Mouse (Mus musculus) A20 (cell line): Measurements from ENCODE around the gene Scmh1.
"Not testable (repeated sequence)": the region's sequence is repeated elsewhere in the genome, so short reads cannot be mapped to it uniquely, and the experiment has no call there.

Experiments used
- DNase-seq: peaks from one replicate; pipeline ENCODE4 v3.0.0-alpha.2; 2011; ENCODE audit warnings: low read depth, low spot score

Gene Scmh1

GRCm38 (mm10) chr4:120405144-120405805 lies at the start of gene Scmh1:
Scmh1 (plus strand) TSS chr4:120405281.
- DNase-seq = peak; percentile 76

DNA sequence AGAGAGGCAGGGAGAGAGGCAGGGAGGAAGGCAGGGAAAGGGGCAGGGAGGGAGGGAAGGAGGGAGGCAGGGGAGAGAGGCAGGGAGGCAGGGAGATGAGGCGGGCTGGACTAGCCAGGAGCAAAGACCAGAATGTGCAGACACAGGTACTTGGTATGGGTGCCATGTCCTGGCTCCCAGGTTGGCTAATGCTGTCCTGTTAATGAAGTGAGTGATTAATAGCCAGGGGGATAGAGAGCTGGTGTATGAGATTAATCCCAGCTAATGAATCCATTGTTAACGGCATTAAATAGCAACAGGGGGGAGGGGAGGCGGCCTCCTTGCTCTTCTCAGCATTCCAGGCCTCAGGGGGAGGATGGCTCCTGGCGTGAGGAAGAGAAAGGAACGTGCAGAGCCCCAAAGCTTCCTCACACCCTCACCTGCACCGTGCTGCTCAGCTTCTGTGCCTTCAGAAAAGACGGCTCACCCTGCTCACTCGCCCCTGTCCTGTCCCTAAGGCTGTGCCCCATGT lies 45.0 kb upstream of the Scmh1 start:
- DNase-seq = no peak

DNA sequence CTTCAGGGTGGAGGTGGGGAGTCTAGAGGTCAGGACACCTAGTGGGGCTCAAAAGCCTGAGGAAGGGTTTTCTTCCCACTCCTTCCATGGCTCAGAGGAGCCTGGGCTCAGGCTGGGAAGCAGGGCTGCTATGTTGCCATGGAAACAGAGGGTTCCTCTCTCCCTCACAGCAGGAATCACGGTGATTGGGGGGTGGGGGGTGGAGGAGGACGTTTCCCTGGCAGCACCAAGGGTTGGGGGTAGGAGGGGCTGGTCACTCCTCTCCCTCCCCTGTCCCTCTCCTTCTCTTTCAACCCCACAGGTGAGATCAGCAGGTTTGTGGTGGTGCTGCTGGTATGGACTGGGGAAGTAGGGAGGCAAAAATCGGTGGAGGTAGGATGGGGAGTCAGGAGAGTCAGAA lies 40.4 kb upstream of the Scmh1 start:
- DNase-seq = no peak

GRCm38 (mm10) chr4:120365456-120365855 lies 39.6 kb upstream of the Scmh1 start:
- DNase-seq = no peak

DNA sequence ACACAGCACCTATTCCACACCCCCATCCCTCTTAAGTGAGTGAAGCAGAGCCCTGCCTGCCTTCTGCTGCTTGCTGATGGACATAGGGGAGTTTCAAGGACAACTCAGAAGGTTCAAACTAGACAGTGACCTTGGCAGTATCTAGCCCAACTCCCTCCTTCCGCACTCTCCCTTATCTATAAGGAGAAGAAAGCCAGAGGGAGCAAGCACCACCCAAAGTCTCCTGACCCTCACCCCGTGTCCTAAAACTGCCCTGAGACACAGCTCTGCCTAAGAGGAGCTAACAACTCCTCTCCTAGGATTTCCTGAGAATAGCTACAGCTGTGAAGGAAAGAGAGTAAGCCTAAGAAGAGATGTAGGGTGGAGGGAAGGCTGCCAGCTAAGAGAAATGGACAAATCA lies 37.0 kb upstream of the Scmh1 start:
- no peak for DNase-seq

DNA sequence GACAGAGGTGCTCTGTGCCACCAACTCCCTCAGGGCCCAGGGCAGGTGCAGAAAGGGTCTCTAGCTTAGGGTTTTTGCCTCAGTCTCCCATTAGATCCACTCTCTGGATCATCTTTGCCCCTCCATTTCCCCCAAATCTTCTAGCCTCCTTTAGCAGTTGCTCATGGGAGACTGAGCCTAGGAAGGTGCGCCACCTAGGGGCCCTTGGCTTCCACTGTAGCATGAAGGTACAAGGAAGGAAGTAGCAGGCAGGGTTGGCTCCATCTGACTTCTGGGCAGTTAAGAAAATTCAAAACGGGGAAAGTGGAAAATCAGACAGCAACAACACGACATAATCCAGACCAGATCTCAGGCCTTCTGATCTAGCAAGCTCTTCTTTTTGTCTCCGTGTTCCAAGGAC lies 36.4 kb upstream of the Scmh1 start:
- peak; percentile 65 for DNase-seq

DNA sequence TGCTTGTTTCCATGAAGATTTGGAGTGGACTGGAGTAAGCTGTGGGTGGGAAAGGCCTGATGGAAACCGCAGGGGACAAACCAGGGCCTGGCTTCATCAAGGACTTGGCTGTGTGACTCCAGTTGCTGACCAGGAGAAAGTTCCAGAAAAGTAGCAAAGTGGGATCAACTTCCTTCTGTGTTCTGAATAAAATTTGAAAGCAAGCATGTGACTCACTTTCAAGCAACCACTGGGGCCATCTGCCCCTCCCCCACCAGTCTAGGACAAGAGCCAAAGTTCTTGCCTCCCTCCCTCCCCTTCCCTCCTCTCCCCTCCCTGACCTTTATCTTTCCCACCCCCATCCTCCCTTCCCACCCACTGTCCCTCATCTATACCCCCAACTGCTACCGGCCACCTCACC lies 35.9 kb upstream of the Scmh1 start:
- DNase-seq = no peak

DNA sequence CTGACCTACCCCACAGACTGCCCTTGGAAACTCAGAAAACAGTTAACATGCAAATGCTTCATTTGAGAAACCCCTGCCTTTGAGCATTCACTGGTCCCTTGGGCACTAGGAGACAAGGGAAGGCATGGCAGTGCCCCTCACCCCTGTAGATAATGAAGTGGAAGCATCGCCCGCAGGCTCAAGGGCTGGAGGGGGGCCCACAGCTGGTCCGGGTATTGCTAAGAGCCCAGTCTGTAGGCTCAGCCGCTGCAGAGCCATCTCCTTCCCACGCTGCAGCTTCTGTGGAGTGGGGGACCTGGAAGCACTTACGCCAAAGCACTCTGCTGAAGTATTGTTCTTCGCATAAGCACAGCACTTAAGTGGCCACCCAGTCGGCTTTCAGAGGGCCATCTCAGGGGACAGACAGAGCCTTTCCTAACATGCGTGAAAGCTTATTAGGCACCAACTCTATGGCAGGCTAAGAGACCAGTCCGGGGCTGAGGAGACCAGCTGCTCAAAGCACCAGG lies 35.2 kb upstream of the Scmh1 start:
- DNase-seq = no peak

DNA sequence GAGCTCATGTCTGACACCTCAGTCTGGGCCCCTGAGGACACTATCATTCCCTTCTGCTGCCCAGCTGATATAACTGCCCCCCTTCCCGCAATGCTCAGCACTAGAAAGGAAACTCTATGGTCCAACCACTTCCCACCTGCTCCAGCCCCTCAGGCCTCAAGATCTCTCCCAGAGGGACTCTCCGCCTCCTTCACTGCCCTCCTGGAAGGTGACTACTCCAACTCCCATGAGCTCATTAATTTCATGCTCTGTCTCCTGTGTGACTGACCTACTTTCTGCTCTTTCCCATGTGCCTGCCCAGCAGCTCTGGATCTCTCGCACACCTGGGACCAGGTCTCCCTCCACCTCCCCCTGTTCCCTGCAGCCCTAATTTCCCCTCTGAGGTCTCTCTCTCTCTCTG lies 32.2 kb upstream of the Scmh1 start:
- no peak for DNase-seq

GRCm38 (mm10) chr4:120373813-120374212 lies 31.3 kb upstream of the Scmh1 start:
- no peak for DNase-seq

- DNase-seq = peak; percentile 83
Observed at GRCm38 (mm10) chr4:120380811-120381391, 24.2 kb upstream of the Scmh1 start.

DNA sequence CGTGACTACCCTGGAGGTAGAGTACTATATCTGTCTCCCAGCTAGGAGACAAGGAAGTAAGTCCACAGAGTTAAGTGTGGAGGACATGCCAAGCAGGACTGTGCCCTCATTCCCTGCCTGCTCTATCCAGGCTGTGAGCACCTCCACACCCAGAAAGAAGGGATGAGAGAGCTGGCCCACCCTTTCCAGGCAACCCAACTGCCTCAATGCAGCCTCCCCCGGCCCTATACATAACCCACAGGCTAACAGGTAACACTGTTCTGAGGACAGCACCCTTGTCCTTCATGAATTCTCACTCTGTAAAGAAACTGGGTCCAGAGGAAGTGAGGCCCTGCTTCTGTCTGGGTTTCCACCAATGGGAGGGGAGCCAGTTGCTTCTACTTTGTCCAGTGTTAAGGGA lies 19.6 kb upstream of the Scmh1 start:
- no peak for DNase-seq

DNA sequence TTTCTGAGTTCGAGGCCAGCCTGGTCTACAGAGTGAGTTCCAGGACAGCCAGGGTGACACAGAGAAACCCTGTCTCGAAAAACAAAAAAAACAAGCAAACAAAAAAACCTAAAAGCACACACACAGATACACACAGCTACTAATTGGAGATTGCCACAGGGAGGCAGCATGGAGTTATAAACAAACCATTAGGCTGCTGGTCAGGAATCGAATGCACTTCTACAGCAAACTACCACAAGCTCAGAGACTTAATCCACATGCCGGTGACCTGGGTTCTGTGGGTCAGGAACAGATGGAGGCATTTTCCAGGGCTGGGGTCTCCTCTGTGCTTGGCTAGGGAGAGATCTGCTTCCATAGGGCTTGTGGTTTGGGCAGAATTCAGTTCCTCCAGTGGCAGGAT lies 17.6 kb upstream of the Scmh1 start:
- peak; percentile 62 for DNase-seq

DNA sequence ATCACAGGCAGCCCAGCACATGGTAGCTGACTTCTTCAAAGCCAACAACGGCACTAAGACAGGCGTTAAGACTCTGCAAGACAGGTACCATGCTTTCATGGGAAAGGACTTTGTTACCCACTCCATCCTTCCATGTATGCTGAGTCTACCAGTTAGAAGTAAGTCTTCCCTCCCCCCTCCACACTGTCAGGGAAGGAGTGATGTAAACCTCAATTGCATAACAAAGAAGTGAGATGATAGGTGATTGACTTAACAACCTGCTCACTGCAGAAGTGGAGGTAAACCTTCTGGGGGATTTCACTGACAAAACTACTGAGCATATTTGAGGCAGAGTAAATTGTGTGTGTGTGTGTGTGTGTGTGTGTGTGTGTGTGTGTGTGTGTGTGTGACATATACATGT lies 17.1 kb upstream of the Scmh1 start:
- DNase-seq = no peak

DNA sequence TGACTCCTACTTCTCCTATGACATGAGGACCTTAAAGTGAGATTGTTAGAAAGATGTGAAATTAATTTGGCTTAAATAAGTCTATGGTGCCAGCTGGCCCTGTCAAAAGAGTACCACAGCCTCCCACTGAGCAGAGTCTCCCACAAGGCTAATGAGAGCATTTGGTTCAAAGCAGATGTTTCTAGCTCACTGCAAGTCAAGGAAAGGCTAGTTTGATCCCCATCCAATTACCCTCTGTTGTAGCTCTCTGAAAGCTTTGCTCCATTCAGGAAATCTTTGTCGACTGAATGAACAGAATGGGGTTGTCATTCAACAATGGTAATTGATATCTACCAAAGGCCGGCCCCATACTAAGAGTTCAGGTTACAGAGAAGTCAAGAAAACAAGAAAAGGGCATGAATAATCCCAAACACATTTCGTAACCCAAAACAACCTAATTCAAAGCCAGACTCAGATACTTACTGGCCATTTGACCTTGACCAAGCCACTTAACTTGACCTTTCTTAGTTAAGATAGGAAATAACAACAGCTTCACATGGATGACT lies 16.0 kb upstream of the Scmh1 start:
- no peak for DNase-seq

GRCm38 (mm10) chr4:120389546-120389945 lies 15.5 kb upstream of the Scmh1 start:
- DNase-seq = no peak

GRCm38 (mm10) chr4:120391591-120391990 lies 13.5 kb upstream of the Scmh1 start:
- no peak for DNase-seq

DNA sequence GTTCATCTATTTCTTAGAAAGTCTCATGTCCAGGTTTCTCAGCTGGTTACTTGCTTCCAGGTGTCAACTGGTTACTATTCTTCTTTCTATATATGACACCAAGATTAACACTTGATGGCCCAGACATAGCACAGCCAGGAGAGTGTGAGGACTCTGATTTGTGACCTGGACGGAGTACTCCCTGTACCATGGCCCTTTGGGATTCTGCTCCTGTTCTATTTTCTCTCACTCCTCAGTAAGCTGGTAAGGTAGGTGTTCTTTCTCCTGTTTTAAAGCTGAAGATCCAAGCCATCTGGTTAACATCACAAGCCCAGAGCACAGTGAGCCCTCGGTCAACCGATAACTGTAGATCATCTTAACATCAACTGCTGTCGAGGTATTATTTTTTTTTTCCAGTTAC lies 12.7 kb upstream of the Scmh1 start:
- DNase-seq = no peak

GRCm38 (mm10) chr4:120392748-120393147 lies 12.3 kb upstream of the Scmh1 start:
- DNase-seq = no peak

DNA sequence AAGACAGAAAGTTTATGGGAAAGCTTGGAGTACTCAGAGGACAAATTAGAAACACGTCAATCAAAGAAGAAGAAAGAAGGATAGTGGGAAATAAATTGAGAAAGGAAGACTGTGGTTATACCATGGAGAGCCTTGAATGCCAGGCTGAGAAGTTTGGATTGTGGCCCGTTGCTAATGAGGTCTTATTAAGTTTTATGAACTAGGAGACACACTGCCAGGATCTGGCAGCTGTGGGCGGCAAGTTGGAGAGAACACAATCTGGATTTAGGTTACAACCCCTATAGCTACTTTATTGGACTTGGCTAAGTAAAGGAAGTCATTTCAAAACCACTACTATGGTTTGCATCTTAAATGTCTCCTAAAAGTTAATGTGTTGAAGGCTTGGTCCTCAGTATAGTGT lies 4.8 kb upstream of the Scmh1 start:
- no peak for DNase-seq

GRCm38 (mm10) chr4:120402105-120402504 lies 3.0 kb upstream of the Scmh1 start:
- DNase-seq = not testable (repeated sequence)

- DNase-seq = peak; percentile 9
Observed at GRCm38 (mm10) chr4:120404247-120404646, 834 bp upstream of the Scmh1 start.

GRCm38 (mm10) chr4:120404778-120405143 lies 320 bp upstream of the Scmh1 start:
- no peak for DNase-seq
